Mouse (Mus musculus): ENCODE data around the gene Vmn2r113.
"Not testable (repeated sequence)": the region's sequence is repeated elsewhere in the genome, so short reads cannot be mapped to it uniquely, and the experiment has no call there.

Vmn2r113 gene

DNA sequence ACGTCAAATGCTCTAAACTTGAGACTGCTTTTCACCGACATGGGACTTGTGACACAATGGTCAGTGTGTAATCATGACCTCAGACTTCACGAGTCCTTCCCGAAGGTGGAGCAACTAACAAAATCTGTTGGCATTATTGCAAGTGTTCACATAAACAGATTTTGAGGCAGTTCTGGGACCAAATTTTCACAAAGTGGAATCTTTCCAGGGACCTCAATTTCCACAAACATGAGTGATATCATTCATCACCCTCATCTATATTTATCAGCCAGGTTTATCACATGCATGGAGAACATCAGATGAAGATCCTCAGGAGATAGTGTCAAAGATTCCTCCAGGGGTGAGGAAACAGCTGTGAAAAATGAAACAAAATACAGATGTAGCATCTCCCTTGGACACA lies at the start of gene Vmn2r113:
TSS of gene Vmn2r113 (plus strand) at position 301 of the 400 bp plus-strand sequence.
- DNase-seq: not testable (repeated sequence)
